Mouse (Mus musculus): ENCODE measurements around the gene Cdc34b. TPM values are rescaled to one million over a fixed set of nuclear protein-coding genes. Genes with fewer than 3 reads are reported as not detected.

The Cdc34b gene
- total and polyA plus RNA-seq, 3 experiments = 0.19 to 0.29 TPM; not detected in 1

- TF ChIP-seq RCOR1 (IDR thresholded peaks at IDR 0.05; ENCODE audit: low read depth, low read length) (no peak), TAL1 (IDR thresholded peaks at IDR 0.05; ENCODE audit: low read length) (no peak), MAFK (IDR thresholded peaks at IDR 0.05; ENCODE audit: borderline replicate concordance, low read depth, low read length) (no peak), RAD21 (IDR thresholded peaks at IDR 0.05; ENCODE audit: low read depth, low read length) (no peak)
These were observed 10.4 kb upstream of the Cdc34b start (continued) for GRCm38 (mm10) chr11:94731229-94731628.

- peak; percentile 61 for DNase-seq (ENCODE audit: low read depth, low spot score)
- no peak for TF ChIP-seq GATA1 (IDR thresholded peaks at IDR 0.05; ENCODE audit: low read depth, low read length)
- no peak for TF ChIP-seq TBP (IDR thresholded peaks at IDR 0.05; ENCODE audit: low read depth, low read length)
- peak; percentile 24 for TF ChIP-seq RAD21 (IDR thresholded peaks at IDR 0.05; ENCODE audit: low read depth, low read length)
- peak; percentile 72 to 73 (median 72) for TF ChIP-seq CTCF (IDR thresholded peaks at IDR 0.05 in 2 of 3, conservative IDR thresholded peaks at IDR 0.05 in 1 of 3; ENCODE audit: control insufficient read depth in 1 of 3, insufficient read depth in 1 of 3, low read depth in 2 of 3, low read length in 3 of 3, poor library complexity in 1 of 3, severe bottlenecking in 1 of 3)
- TF ChIP-seq ZC3H11A (IDR thresholded peaks at IDR 0.05; ENCODE audit: low read depth, low read length) = 0 out of 2 replicates have a peak, but pooled peaks have one; percentile 1
- TF ChIP-seq SMC3 (IDR thresholded peaks at IDR 0.05; ENCODE audit: low read depth, low read length) = peak; percentile 34
- peaks cover 10 to 24% of the 10 kb centered on the region in 2 experiments for H3K27me3 ChIP-seq (ENCODE audit: control insufficient read depth in 1 of 2, insufficient read depth in 2 of 2, low read length in 2 of 2)
- no peaks in the 10 kb centered on the region for H3K4me1 ChIP-seq (ENCODE audit: control insufficient read depth in 1 of 2, insufficient read depth in 2 of 2, low read length in 2 of 2)
- H3K4me3 ChIP-seq (ENCODE audit: control insufficient read depth in 1 of 2, insufficient read depth in 1 of 2, low read depth in 2 of 2, low read length in 2 of 2) = no peak overlapping the region
- no peaks in the 10 kb centered on the region for H3K36me3 ChIP-seq (ENCODE audit: control insufficient read depth in 1 of 2, insufficient read depth in 2 of 2, low read length in 2 of 2)
- no peaks in the 10 kb centered on the region for H3K79me2 ChIP-seq (ENCODE audit: control insufficient read depth, insufficient read depth, low read length, poor library complexity)
- H3K9ac ChIP-seq (ENCODE audit: control insufficient read depth, low read depth, low read length, poor library complexity, severe bottlenecking) = no peak overlapping the region
- no peak overlapping the region for H3K27ac ChIP-seq (ENCODE audit: control insufficient read depth, low read depth, low read length)
- no peaks in the 10 kb centered on the region for H3K9me3 ChIP-seq (replicated peaks; ENCODE audit: insufficient read depth, low read length)
These were observed 8.8 kb upstream of the Cdc34b start for GRCm38 (mm10) chr11:94732773-94733172.

- H3K4me3 ChIP-seq (ENCODE audit: control insufficient read depth in 1 of 2, insufficient read depth in 1 of 2, low read depth in 2 of 2, low read length in 2 of 2) = no peak overlapping the region
- H3K79me2 ChIP-seq (ENCODE audit: control insufficient read depth, insufficient read depth, low read length, poor library complexity) = no peaks in the 10 kb centered on the region
- TF ChIP-seq SMC3 (IDR thresholded peaks at IDR 0.05; ENCODE audit: low read depth, low read length) (no peak), ETS1 (IDR thresholded peaks at IDR 0.05; ENCODE audit: low read depth, low read length) (no peak), GATA1 (IDR thresholded peaks at IDR 0.05; ENCODE audit: low read depth, low read length) (no peak), CHD2 (IDR thresholded peaks at IDR 0.05; ENCODE audit: low read length) (no peak), TAL1 (IDR thresholded peaks at IDR 0.05; ENCODE audit: low read length) (no peak), NELFE (IDR thresholded peaks at IDR 0.05; ENCODE audit: low read depth, low read length) (no peak), KAT2A (conservative IDR thresholded peaks at IDR 0.05; ENCODE audit: low read depth, low read length) (no peak), MEF2A (IDR thresholded peaks at IDR 0.05; ENCODE audit: extremely low read depth, insufficient replicate concordance, low read depth, low read length, poor library complexity, severe bottlenecking) (no peak), MYB (IDR thresholded peaks at IDR 0.05; ENCODE audit: low read depth, low read length) (no peak)
- DNase-seq (ENCODE audit: low read depth, low spot score) = no peak
- H3K36me3 ChIP-seq (ENCODE audit: control insufficient read depth in 1 of 2, insufficient read depth in 2 of 2, low read length in 2 of 2) = no peaks in the 10 kb centered on the region
- peaks cover 23 to 40% of the 10 kb centered on the region in 2 experiments for H3K27me3 ChIP-seq (ENCODE audit: control insufficient read depth in 1 of 2, insufficient read depth in 2 of 2, low read length in 2 of 2)
- H3K9ac ChIP-seq (ENCODE audit: control insufficient read depth, low read depth, low read length, poor library complexity, severe bottlenecking) = no peak overlapping the region
- H3K4me1 ChIP-seq (ENCODE audit: control insufficient read depth in 1 of 2, insufficient read depth in 2 of 2, low read length in 2 of 2) = no peaks in the 10 kb centered on the region
- H3K27ac ChIP-seq (ENCODE audit: control insufficient read depth, low read depth, low read length) = no peak overlapping the region
- no peaks in the 10 kb centered on the region for H3K9me3 ChIP-seq (replicated peaks; ENCODE audit: insufficient read depth, low read length)
These were observed 5.8 kb upstream of the Cdc34b start for GRCm38 (mm10) chr11:94735746-94736145.

Measured in MEL (cell line).